ENCODE assay signal across 9 mouse cellular contexts in genomic region chr5:75238363-75238762, GRCm38 (mm10).
DNase-seq lines count a peak whose midpoint lies in the region; ATAC-seq and TF ChIP-seq lines count a peak whose summit lies in the region.
"Had no signal": no experiment of that assay in that cellular context is flagged by ENCODE, and none has a peak within 500 bp of the region (broad histone marks: within the 10 kb centered on the region; RNA-seq: fewer than 3 reads in every experiment).

No protein-coding gene starts in this region.

- H3K9ac ChIP-seq in lung, postnatal 0 days (replicated peaks; ENCODE audit: low read depth) = no peak overlapping the region
- H3K9ac ChIP-seq: liver, embryonic 15.5 days had no signal

- peak; percentile 16 for DNase-seq in kidney, postnatal 10 days
- DNase-seq in kidney, postnatal 14 days = no peak
- DNase-seq in ES-CJ7 (ENCODE audit: low read depth, low spot score) = peak; percentile 22
- peak; percentile 74 for DNase-seq in brain, embryonic 14.5 days (ENCODE audit: low read depth)
- peak; percentile 57 for DNase-seq in lung, postnatal 0 days (ENCODE audit: low spot score)
- no peak for DNase-seq in urinary bladder, postnatal 4 days (ENCODE audit: low spot score in 2 of 2)
- no peak for DNase-seq in layer of hippocampus, postnatal 36 days

- H3K4me2 ChIP-seq in lung, postnatal 0 days (replicated peaks; ENCODE audit: low read depth, low read length) = no peak overlapping the region
- H3K4me2 ChIP-seq: liver, embryonic 15.5 days had no signal

- no peaks in the 10 kb centered on the region for H3K4me1 ChIP-seq in lung, postnatal 0 days (ENCODE audit: insufficient read depth, low read depth, low read length)
- H3K4me1 ChIP-seq: liver, embryonic 15.5 days had no signal

- peak; percentile 49; the same call in 1 of the 2 replicates for TF ChIP-seq CTCF in brain, embryonic 14.5 days (IDR thresholded peaks at IDR 0.05; ENCODE audit: borderline replicate concordance, extremely low read depth, insufficient read depth, insufficient read length)
- peak; percentile 66 for TF ChIP-seq CTCF in lung, postnatal 0 days (IDR thresholded peaks at IDR 0.05)

- peak; percentile 26; the same call in 1 of the 2 replicates for ATAC-seq in lung, postnatal 0 days
- ATAC-seq: inflammation-experienced regulatory T-cells, adult 6 months had no signal

- H3K9me3 ChIP-seq in lung, postnatal 0 days (ENCODE audit: low read length) = no peaks in the 10 kb centered on the region
- H3K9me3 ChIP-seq: liver, embryonic 15.5 days had no signal

- no peak for TF ChIP-seq EP300 in lung, postnatal 0 days (IDR thresholded peaks at IDR 0.05)

- H3K4me3 ChIP-seq in lung, postnatal 0 days (ENCODE audit: low read depth, low read length) = no peak overlapping the region
- H3K4me3 ChIP-seq: liver, embryonic 15.5 days had no signal

- H3K36me3 ChIP-seq in lung, postnatal 0 days (ENCODE audit: insufficient read depth, low read length) = no peaks in the 10 kb centered on the region
- H3K36me3 ChIP-seq: liver, embryonic 15.5 days had no signal

- no peaks in the 10 kb centered on the region for H3K27me3 ChIP-seq in lung, postnatal 0 days (replicated peaks; ENCODE audit: insufficient read depth, low read length)
- H3K27me3 ChIP-seq: liver, embryonic 15.5 days had no signal

- H3K27ac ChIP-seq in lung, postnatal 0 days (ENCODE audit: low read length) = no peak overlapping the region
- H3K27ac ChIP-seq: liver, embryonic 15.5 days had no signal

- WGBS in lung, postnatal 0 days = 37% methylated on average over 2 of the region's 2 CpGs

- TF ChIP-seq POLR2A in brain, embryonic 14.5 days (IDR thresholded peaks at IDR 0.05; ENCODE audit: borderline replicate concordance, extremely low read depth, insufficient read depth, insufficient read length, poor library complexity, severe bottlenecking) = no peak

Comparison
In these comparisons a context has a peak if more than half of its experiments do, and no peak if none do; other contexts are left out.
1. DNase-seq: peak in kidney, postnatal 10 days (single experiment), ES-CJ7 (single experiment), brain, embryonic 14.5 days (single experiment) and lung, postnatal 0 days (single experiment); none in kidney, postnatal 14 days (single experiment), urinary bladder, postnatal 4 days (0 of 2) and layer of hippocampus, postnatal 36 days (0 of 2).